Mouse (Mus musculus) frontal cortex, postnatal 25 days (tissue): ENCODE measurements around the gene Timm22.

Experiments used
- DNase-seq, 2 experiments: peaks; one replicate each; pipeline ENCODE4 v3.0.0; 2022; ENCODE audit warnings: low spot score in 2 of 2

Timm22 gene

GRCm38 (mm10) chr11:76388711-76389110 lies 18.0 kb upstream of the Timm22 start:
- no peak for DNase-seq

GRCm38 (mm10) chr11:76392532-76392931 lies 14.2 kb upstream of the Timm22 start:
- DNase-seq = no peak

GRCm38 (mm10) chr11:76392996-76393395 lies 13.8 kb upstream of the Timm22 start:
- DNase-seq = no peak

GRCm38 (mm10) chr11:76397650-76398311 lies 9.0 kb upstream of the Timm22 start:
- DNase-seq = no peak

DNA sequence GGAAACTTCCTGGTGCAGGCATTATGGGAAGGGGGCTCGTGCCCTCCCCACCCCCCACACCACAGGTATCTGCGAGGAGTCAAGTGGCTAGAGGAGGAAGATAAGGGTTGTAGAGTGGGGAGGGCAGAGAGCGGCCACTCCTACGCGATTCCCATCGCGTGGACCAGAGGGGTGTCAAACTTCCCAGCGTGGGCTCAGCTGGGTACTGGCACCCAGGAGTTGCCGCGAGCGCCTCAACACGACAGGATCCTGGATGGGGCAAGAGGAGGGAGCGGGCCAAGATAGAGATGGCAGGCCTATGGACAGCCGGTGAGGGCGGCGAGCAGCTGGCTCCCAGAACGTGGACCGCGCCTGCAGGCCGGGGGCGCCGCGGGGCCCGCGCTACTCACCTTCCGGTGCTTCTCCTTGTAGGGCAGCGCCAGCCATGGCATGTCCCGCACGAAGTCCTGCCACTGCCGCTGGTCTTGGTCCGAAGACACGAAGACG lies 8.4 kb upstream of the Timm22 start:
- no peak for DNase-seq

- DNase-seq = peak; percentile 58 to 73
Observed at GRCm38 (mm10) chr11:76398798-76399586, 7.8 kb upstream of the Timm22 start, which contains the start of gene Nxn. Nxn (minus strand) TSS chr11:76399140.

DNA sequence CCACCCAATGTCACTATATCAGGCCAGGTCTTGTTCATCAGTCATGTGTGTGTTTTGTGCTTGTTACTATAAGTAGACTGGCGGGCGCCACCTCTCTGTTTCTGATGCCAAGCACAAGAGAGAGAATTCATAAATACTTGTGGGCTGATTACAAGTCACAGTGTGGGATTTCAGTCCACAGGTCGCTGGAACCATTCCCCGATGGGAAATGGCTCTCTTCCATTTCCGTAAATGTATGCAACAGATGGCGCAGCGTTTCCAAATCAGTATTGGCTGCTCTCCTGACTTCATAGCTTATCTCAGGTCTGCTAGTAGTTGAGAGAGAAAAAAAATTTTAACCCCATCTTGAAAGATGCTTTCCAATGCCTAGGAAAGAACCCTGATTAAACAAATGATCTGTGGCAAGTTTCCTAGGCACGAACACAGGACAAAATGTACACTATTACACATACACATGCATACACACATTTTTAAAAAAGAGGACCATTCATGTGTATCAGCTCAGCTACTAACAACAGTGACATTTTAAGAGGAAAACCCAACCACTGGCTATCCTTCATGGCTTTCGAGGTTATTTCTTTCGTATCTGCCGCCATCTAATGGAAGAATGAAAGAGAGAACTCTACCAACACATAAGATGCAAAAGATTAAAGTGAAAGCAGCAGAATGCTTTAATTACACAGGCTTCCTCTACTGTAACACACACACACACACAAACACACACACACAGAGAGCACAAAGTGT lies 7.0 kb upstream of the Timm22 start:
- no peak for DNase-seq

DNA sequence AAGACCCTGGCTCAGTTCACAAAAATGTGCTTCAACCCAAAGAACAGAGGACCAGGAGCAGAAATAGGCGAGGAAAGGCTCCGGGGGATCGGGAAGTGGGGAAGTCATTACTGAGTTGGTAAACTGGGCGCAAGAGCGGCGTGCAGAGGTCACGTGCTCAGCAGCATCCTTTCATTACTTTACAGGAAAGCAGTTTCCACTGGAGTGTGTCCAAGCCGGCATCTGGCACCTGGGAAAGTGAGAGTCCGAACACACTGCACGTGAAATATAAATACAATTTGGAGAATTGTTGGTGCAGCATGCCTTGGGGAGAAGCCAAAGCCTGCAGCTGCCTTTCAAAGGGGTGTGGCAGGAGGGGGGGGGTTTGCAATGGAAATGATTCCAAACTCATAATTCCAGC lies 5.4 kb upstream of the Timm22 start:
- DNase-seq = no peak

DNA sequence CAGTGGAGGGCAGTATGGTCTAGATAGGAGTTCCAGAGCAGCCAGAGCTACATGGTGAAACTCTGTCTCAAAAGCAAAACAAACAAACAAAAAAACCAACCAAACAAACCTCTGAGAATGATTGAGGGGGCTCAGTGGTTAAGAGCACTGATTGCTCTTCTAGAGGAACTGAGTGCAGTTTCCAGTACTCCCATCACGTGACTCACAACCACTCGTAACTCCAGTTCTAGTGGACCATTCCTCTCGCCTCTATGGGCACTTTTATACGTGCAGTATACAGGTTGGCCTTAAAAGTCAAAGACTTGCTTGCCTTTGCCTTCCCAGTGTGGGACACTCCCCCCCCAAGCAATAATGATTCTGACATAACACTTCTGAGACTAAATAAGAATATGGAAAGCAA lies 1.6 kb upstream of the Timm22 start:
- no peak for DNase-seq

DNA sequence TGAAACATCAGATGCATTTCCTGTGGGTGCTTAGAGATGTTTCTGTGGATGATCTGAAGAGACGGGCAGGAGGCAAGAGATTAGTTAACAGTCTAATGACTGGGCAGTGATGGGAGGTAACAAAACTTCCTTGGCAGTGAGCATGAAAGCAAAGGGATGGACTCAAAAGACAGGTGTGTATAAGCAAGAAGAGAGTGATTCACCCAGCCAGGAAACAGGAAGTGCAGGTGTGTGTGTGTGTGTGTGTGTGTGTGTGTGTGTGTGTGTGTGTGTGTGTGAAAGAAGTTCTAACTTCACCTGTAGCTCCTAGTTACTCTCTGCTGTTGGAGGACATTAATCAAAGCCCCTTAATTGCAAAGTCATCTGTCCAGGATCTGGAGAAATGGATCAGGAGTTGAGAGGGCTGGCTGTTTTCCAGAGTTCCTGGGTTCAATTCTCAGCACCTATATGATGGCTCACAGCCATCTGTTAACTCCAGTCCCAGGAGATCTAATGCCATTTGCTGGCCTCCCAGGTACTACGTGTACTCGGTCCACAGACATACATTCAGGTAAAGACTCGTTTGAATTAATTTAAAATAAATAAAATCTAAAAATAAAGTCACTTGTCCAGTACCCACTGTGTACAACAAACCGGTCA lies 1.0 kb upstream of the Timm22 start:
- no peak for DNase-seq

- DNase-seq = peak in 1 of 2 experiments; percentile 66
Observed at GRCm38 (mm10) chr11:76410826-76411225, 4.1 kb downstream of the Timm22 start.

DNA sequence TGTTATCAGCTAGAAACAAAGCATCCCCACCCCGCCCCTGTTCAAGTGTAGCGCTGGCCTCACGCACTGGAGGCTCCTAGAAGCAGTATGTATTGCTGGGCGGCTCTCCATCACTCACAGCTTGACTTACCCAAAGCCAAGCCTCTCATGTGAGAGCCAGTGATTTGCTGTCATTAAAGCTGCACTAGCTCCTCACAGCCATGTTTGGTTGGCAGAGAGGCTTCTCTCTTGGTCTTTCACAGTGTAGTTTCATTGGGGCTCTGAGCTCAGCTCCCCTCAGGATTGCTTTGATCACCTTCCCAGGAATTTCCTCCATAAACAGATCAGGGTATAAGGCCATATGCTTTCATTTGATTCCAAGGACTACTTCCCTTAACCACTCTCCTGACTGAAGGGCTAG lies 6.5 kb downstream of the Timm22 start:
- DNase-seq = no peak

- DNase-seq = no peak
Observed at GRCm38 (mm10) chr11:76415001-76415400, 8.2 kb downstream of the Timm22 start.

DNA sequence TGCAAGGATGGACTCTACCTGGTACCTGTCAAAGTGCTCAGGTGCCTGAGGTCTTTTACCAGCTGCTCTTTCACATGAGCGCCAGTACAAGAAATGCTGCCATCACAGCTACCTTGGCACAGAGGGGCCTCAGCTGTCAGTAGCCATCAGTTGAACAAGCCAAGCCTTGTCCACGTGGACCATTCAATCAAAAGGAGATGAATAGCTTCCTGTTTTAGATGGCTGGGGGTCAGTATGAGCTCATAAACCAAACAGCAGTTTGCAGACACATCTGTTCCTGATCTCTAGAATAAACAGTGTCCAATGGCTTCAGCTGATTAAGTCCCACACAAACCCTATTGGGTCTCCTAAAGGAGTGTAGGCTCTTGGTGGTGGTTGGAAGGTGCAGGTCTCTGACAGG lies 9.2 kb downstream of the Timm22 start:
- DNase-seq = no peak

DNA sequence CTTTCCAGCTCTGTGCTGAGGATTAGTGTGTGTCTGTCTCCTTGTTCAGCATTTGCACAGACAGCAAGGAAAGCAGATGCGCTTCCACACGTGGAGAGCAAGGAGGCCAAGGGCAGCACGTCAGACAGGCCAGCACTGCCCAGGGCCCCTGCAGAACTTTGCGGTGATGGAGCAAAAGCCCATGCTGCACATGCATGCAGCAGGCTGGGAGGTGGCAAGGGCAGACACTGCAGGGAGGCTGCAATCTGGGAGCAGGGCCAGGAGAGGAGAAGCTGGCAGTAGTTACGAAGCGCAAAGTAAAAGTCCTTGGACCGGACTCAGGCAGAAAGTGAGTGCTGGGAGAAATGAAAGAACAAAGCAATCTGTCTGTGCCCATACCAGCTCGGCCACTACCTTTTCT lies 11.7 kb downstream of the Timm22 start:
- DNase-seq = no peak

GRCm38 (mm10) chr11:76419179-76419578 lies 12.4 kb downstream of the Timm22 start:
- DNase-seq = no peak

- no peak for DNase-seq
Observed at GRCm38 (mm10) chr11:76420896-76421295, 14.1 kb downstream of the Timm22 start.

DNA sequence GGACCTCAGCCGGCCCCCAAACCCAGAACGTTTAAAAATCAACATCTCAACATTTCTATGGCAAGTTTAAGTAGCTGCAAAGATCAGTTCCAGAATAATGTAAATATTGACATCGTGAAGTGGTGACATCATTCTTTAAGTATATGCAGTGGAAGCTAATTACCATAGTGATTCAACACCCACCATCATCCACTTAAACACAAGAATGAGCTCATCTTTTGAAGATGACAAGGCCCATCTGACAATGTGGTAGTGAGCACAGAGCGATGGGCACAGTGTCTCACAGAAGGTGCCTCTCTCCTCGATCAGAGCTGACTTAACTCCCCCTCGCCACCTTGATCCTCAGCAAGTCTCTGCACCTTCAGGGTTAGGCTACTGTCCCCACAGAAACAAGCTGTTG lies 19.0 kb downstream of the Timm22 start:
- no peak for DNase-seq

DNA sequence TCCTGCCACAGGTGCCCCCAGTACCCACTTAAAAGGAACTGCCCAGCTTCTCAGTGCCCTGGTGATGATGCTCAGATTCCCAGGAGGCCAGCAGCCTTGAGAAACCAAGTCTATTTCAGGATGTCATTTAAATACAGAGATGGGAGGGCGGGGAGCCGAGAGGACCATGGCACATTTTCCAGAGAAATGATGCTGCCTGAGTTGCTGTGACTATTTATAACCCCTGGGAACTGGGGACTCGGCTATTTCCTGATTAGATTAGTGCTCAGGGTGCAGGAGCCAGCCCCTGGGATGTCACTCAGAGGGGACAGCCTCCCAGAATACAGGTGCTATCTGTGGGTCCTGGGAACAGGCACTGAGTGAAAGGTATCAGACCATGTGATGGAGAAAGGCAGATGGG lies 21.0 kb downstream of the Timm22 start:
- DNase-seq = no peak

- no peak for DNase-seq
Observed at GRCm38 (mm10) chr11:76429046-76429445, 22.3 kb downstream of the Timm22 start.

DNA sequence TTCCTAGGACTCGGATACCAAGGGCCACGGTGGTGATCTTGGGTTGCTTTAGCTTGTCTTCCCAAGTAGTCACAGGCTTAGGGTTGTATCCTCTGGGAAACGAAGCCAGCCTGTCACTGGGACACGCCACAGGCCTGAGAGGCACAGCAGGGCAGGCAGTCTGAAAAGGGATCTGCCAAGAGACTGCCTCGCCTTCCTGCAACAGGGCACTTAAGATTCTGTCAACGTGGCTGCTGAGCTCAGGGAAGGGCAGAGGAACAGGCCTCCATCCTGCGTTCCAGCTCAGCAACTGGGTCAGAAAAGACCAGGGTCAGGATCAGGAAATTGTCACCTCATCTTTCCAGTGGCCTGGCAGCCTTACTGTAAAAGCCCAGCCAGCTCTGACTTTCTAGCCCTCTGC lies 22.8 kb downstream of the Timm22 start:
- DNase-seq = no peak
